Mouse (Mus musculus) ES-E14 (cell line): Measurements from ENCODE around the gene Tmem163.

Experiments used
- CHD2 ChIP-seq: IDR thresholded peaks from 2 replicates; pipeline ENCODE4 v1.6.1; 2014; ENCODE audit warnings: mild to moderate bottlenecking, low read depth, low read length, inconsistent platforms
- HCFC1 ChIP-seq: IDR thresholded peaks from 2 replicates; pipeline ENCODE4 v1.6.1; 2012; ENCODE audit warnings: low read length, inconsistent platforms, borderline replicate concordance; ENCODE audit not compliant: insufficient read depth
- MAFK ChIP-seq: IDR thresholded peaks from 2 replicates; pipeline ENCODE4 v1.6.1; 2014; ENCODE audit warnings: mild to moderate bottlenecking, low read depth, low read length, inconsistent platforms; ENCODE audit not compliant: insufficient read depth
- ZC3H11A ChIP-seq: IDR thresholded peaks from 2 replicates; pipeline ENCODE4 v1.6.1; 2012; ENCODE audit warnings: low read depth, mild to moderate bottlenecking, inconsistent platforms, low read length, borderline replicate concordance
- ZNF384 ChIP-seq: IDR thresholded peaks from 2 replicates; pipeline ENCODE4 v1.6.1; 2012; ENCODE audit warnings: low read depth, low read length, inconsistent platforms

- no peak for TF ChIP-seq CHD2
- TF ChIP-seq MAFK, result no peak
- TF ChIP-seq HCFC1, result no peak
- TF ChIP-seq ZNF384, result no peak
- no peak for TF ChIP-seq ZC3H11A
Measured at GRCm38 (mm10) chr1:127568641-127569040, 110.7 kb downstream of the Tmem163 start.
